Mouse (Mus musculus) testis, postnatal 10 days (tissue): ENCODE measurements at regions not wholly inside any gene's neighbourhood (a gene's known extent, or its start where the extent isn't known, plus 50 kb on each side); places are given as distances from the start of the nearest gene placed in this dataset.
"Not testable (repeated sequence)": the region's sequence is repeated elsewhere in the genome, so short reads cannot be mapped to it uniquely, and the experiment has no call there.

Source experiments
- DNase-seq: peaks from one replicate; pipeline ENCODE4 v3.0.0; 2021; ENCODE audit warnings: low spot score

DNA sequence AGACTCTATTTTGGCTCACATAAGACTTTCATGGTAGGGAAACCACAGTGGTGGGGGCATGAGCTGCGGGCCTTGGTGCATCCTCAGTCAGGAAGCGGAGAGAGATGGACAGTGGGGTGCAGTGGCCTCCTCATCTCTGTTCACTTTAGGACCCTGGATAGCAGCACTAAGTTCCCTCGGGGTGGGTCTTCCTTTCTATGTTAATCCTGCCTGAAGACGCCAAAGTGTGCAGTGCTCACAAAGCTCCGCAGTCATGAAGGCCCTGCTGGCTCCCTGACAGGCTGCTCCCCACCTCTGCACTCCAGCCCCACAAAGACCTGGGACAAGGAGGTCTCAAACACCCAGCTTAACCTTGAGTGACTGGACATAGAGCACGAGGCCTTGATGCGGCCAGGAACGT lies 56.8 kb downstream of the Sox1 start:
- DNase-seq: no peak

DNA sequence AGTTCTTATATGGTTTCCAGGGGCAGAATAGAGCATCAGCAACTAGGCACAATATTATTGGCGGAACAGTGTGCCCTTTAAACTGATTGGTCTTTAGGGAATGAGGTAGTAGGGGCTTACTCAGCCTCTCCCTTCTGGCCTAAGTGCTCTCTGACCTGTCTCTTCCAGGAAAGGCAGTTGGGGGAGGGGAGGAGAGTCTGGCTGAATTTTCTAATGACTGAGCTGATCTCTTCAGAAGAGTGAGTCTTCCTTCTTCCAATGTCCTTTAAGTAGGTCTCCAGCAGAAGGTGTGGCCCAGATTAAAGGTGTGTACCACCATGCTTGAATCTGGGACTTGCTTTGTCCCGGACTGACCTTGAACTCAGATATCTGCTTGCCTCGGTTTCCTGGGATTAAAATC lies 60.3 kb downstream of the Sox1 start:
- DNase-seq: not testable (repeated sequence)

DNA sequence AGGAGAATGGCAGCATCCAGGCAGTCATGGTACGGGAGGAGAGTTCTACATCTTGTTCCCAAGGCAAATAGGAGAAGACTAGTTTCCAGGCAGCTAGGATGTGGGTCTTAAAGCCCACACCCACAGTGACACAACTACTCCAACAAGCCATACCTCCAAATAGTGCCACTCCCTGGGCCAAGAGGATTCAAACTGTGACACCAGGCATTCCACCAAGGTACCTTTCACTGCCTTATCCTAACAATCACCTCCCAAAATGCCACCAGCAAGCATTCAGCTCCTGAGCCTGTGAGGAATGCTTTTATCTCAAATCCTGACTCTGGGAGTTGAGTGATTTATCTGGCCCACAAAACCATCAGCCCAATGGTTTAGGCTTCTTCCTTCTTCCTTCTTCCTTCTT lies 61.2 kb downstream of the Sox1 start:
- DNase-seq: no peak

DNA sequence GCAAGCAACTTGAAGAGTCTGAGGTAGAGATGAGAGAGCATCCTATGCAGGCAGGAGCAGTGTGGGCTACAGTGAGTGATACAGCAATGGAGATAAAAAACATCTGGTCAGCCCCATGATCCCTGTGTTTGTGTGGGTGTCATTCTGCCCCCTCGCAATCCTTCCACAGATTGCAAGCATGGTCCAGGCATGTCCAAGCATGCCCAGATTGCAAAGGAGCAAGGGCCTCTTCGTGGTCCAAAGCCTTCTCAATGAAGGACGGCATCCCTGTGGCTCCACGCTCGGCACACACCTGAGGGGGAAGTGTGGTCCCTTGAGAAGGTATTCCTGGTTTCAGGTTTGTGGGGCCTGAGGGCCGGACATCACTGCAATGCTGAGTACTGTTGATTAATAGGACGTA lies 61.9 kb downstream of the Sox1 start:
- DNase-seq: no peak

DNA sequence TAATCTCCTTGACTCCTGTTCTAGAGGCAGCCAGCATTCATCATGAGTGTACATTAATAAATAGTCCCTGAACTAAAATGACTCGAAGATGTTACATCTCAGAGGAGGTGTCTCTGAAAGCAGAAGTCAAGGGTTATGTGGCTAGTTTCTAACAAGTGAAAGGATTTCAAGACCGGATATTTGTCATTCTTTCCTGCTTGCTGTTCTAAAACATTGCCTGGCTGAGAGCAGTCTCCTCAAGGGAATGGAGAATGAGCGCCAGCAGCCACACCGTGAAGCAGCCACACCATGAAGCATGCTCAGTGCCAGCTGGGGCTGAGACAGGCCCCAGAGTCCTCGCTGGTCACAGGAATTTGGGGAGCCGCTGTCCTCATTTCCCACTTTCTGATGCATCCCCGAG lies 71.8 kb downstream of the Sox1 start:
- DNase-seq: no peak

DNA sequence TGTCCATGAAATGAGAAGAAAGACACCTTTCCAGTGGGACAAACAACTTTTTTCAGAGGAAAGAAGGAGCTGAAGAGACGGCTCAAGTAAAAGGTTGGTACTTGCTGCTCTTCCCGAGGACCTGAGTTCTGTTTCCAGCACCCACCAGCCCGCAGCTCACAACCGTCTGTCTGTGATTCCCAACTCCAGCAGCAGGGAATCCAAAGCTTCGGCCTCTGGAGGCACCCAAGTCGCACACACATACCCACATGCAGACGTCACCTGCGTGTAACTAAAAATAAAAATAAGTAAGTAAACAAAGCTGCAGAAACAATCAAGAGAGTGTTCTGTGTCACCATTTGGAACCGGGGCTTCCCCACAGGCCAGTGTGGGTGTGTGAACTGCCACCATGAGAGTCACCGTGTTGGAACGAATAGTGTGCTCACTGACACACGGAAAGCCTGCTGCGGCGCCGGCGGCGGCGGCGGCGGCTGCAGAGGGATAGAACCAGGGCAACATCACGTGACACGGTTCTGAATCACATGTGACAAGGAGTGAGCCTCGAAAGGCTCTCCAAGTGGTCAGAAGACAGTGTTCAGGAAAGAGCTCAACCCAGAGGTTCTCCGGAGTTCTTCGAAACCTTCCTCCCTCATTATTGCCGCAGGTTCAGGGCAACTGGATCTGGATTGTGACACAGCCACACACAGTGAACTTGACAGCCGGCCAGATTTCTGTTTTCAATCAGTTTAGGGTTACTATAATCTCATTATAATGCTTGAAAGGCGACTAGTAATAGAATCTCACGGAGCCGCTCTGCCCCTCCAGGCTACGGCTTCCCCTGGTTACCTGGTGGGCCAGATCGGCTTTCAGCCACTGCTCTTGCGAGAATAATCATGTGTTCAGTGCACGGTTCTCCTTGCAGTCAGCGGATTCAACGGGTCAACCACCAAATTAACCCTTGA lies 72.6 kb downstream of the Sox1 start:
- DNase-seq: no peak

DNA sequence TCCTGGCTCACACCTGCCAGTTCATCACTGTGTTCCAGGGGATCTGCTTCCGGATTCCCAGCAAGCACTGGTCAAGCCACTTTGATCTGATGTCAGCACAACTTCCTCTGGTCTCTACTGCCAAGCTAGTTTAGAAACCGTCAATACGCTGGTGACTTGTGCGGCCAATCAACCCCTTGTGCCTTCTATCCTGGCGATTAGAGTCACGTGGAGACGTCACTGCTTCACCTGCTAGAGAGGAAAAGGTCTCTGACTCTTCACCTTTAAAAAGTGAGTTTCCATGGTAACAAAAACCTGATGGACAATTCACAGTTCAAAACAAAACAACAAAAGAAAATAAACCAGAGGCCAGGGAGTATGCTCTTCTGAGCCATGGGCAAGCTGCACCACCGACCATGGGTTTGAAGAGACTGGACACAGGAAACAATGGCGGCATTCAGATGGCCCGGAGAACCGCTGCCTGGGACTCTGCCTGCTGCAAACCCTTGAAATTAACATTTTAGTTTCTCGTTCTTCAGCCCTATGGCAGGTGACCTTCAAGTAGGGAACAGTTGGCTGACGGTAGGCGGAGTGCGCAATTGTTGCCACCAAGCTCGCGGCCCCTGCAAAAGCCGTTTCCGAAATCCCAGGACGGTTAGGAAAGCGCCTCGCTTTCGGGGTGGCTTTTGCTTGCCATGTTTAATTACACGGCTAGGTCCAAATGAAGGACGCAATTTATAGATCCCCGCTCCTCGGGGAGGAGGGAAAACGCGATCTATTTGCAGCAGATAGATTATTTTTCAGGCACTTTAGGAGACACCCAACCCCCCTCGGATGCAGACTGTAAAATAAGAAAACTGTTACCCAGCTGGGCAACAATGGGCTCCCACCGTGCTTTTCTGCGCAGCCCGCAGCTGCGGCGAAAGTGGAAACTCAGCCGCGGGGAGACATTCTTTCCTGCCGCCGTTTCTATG lies 82.6 kb downstream of the Sox1 start:
- DNase-seq: no peak

DNA sequence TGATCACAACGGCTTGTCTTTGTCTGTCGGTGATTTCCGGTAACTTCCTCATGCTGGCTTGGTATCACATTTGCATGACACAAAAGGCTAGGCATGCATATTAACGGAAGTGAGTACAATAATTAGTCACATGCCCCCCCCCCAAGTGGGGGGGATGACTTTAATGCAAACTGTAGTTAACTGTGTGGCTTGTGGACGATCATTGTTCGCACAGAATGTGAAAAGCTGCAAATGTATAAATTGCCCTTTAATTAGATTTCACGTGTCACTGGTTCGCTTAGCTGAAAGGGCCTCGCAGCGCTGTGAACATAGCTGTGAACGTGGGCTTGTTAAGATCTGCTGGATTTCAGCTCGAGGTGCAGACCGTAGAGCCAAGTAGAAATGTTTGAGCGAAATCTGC lies 86.8 kb downstream of the Sox1 start:
- DNase-seq: no peak

DNA sequence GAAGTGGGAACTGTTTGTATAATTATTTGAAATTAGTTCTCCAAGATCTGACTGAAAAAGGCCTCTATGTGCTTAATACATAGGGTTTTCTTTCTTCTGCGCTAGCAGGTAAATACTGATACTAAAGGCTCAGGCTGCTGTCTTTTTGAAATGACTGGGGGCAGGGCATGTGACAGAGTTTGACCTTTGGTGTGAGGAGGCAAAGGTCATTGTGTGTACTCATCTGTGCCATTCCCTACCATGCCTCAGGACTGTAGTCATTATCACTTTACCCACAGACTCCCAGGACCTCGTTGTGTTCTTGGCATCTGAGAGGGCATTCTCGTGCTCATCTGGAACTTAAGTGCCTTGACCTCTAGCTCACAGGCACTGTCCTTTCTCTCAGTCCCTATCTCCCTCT lies 88.5 kb downstream of the Sox1 start:
- no peak for DNase-seq

DNA sequence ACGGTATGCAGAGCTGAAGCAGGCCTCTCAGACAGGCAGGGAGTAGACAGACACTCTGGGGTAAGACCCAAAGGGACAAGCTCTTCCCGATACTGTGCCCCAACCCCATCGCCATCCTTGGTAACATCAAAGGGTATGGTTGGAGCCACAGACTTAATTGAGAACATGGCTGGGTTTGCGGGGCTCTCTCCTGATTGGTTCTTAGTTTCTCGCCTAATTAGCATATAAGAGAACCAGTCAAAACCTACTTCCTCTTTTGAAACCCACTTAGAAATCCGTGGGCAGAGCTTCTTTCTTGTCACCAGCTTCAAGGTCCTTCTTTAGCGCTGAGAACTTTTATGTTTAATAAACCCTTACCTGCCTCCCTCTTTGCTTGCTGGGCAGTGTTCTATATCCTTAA lies 87.5 kb upstream of the Spaca7 start:
- DNase-seq: no peak

DNA sequence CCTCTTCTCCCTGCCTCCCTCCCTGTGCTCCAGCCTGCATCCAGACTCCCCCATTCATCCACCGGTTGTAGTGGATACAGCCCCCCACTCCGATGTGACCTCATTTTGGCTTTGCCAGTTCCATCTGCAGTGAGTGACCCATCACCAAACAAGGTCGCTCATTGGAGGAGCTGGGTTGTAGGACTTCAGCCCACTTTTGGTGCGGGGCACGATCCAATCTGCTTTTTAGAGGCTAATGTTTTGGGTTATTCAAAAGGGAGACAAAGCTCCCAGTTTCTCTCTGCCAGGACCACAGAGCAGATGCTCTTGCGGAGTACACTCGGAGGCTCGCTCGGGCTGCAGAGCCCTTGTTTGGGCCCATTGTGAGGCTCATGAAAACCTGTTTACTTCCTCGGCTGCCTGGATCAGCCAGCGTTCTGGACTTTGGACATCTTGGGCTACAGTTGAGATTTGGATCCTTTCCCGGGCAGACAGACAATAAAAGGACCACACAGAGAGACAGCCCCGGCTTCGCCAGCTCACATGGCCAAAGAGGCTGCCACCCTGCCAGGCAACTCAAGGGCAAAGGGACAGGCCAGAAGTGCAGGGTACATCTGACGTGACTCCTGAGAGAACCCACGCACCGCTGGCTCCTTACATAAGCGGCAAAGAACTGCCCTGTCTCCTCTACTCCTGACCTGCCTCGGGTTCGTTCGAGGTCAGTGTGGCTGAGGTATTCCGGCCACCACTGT lies 86.3 kb upstream of the Spaca7 start:
- peak; percentile 67 for DNase-seq

DNA sequence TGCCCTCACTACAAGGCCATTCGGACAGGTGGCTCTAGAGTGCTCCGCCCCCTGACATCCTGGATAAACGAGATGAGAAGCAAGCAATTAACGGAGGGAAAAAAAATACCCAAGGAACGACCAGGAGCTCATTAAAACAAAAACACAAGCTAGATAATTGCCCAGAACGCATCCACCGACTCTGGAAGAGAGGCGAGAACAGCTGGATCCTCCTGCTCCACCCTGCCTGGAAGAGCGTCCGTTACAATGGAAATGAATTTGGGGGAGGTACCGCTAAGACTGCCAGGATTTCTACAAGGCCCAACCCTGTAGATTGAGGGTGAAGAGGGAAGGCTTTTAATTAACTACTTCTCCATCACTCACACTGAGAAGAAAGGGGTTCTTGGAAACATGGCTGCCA lies 85.6 kb upstream of the Spaca7 start:
- DNase-seq: peak; percentile 47

DNA sequence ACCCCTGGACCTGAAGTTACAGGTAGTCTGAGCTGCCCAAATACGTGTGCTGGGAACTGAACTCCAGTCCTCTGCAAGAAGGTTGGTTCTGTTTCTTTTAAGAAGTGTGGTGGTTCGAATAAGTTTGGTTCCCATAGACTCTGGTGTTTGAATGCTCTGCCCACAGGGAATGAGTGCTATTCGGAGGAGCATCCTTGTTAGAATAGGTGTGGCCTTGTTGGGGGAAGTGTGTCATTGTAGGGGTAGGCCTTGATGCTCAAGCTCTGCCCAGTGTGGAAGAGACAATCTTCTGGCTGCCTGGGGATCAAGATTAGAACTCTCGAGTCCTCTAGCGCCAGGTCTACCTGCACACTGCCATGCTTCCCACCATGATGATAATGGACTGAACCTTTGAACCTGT lies 83.6 kb upstream of the Spaca7 start:
- DNase-seq: no peak

DNA sequence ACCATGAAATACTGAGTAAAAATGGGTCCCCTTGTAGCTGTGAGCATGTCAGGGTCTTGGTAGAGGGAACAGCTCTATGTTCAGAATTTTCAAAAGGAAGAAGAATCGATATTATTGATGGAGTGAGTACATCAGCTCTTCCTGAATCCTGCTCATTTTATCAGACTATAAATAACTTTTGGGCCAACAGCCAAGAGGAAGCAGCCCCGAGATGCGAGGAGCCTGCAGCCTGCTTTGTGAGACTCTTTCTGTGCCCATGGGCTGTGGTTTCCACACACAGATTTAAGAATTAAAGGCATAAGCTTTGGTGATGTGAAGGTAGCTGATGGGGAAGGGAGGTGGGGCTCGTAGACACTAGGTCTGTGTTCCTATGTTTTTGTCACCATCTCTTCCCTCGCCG lies 81.4 kb upstream of the Spaca7 start:
- no peak for DNase-seq

DNA sequence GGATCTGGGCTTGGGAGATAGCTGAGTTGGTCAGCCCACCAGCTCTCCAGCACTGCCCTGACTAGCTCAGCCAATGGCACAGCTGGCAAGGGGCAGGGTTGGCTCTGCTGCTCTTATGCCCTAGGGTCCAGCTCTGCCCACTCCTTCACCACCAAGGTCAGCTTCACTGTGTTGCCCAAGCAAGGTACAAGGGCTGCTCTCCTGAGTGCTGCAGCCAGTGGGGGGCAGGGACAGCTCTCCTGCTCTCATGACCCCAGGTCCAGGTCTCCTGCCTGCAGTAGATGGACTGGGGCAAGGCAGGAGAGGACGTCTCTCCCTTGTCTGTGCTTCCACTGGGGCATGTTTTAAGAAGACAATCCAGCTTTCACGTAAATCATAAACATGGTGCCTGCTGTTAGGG lies 80.4 kb upstream of the Spaca7 start:
- DNase-seq: no peak

DNA sequence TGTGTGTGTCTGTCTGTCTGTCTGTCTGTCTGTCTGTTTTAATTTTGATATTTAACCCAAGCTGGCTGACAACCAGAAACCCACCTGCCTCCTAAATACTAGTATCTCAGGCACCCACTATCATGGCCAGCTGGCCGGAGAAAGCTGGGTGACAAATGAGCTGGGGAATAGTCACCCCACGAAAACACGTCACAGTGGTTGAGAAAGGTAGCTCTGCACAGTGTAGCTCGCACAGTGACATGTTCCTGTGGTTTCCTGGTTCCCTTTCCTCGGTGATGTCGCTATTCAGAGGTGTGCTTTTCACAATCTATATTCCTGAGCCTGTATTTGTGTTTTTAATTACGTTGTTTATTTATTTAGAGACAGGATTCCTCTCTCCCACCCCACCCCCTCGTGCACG lies 78.3 kb upstream of the Spaca7 start:
- no peak for DNase-seq

DNA sequence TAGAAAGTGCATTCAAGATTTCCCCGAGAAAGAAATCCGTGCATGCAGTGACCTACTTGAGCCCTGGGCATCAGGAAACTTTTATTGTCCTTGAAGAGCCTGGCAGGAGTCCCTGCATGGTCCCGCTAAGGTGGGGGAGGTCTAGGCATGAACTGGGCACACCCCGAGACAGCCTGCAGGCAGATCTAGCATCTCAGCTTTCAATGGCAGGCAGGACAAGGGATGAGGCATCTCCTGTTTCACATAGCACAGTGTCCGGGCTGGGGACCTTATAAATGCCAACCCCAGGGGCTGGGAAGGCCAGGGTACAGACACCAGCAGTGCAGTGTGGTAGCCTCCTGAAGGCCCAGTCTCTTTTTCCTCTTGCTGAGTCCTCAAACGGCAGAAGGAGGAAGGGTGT lies 75.4 kb upstream of the Spaca7 start:
- no peak for DNase-seq

DNA sequence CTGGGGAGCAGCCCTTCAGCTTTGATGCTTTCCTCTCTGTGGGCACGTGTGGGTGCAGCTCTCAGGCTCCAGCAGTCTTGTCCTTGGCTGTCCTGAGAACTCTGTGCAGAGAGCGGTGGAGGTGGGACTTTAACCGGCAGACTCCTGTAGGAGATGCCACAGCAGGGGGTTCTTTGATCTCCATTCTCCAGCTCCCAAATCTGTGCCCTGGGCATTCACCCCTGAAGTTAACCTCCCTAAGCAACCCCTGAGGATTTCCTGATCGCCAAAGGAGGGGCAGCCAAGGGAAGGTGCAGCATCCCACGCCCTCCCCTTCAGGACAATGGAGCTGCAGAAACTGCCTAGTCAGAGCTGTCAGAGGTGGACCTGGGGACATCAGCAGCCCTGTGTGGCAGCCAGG lies 73.2 kb upstream of the Spaca7 start:
- DNase-seq: no peak

DNA sequence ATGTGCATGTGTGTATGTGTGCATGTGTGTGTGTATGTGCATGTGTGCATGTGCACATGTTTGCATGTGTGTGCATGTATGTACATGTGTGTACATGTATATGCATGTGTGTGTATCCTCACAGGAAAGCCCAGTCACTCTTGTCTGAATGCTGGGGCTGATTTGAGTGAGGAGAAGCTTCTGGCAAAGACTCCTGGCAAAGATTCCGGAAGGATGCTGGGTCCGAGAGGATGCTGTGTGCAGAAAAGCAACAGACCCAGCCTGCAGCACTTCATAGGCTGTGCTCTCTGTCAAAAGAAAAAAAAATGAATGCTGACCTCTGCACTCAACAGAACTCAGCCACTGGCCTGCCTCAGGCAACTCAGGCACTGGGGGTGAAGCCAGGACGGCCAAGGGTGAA lies 72.5 kb upstream of the Spaca7 start:
- DNase-seq: no peak

DNA sequence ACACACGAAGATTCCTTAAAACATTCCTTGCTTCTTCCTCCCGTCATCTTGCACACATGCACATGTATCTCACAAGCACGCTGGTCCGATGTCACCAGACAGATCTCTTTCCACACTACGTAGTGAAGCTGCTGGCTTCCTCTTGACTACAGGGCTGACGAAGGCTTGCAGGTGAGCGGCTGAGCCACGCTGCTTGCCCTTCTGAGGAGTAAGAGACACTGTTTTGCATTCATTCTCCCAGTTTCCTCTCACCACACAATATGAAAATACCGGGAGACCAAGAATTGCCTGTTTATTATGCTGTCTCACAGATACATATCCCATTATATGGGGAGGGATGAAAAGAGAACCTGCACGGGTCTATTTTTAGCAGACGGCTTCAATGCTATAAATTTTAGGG lies 71.0 kb upstream of the Spaca7 start:
- no peak for DNase-seq

DNA sequence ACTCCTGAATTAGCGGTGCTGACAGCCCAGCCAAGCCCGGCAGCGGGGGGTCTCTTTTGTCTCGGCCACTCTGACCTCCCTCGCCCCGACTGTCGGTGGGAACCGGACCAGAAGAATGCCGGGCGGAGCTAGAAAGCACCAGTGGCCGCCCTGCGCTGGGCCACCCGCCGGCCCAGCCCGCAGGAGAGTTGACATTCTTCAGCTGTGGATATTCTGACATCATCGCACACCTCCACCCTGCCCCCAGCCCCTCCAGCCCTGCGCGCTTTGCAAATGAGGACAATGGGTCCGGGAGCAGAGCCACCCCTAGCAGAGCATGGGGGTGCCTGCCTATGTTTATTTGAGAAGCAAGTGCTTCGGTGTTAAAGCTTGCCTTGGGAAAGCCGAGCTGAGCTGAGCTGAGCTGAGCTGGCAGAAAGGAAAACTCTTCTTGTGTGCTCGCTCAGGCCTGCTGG lies 70.5 kb upstream of the Spaca7 start:
- no peak for DNase-seq

DNA sequence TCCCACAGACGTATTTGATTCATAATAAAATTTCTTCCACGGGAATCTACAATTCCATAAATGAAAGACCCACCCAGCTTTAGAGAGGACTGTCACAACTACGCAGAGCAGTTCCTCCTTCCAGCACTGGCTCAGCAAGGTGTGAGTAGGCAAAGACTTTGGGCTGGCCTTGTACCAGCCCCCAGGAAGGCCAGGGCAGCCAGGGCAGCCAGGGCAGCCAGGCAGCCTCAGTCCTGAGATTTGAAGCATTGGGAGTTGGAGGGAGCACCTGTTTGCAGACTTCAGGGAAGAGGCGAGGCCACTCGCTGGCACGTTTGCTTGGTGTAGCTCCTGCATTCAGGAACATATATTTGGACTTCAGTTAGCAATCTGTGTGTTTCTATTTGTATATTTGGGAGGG lies 70.0 kb upstream of the Spaca7 start:
- no peak for DNase-seq
